Mouse (Mus musculus) lung, postnatal 0 days (tissue): Measurements from ENCODE around the gene Gstm6.

Source experiments
- CTCF ChIP-seq: IDR thresholded peaks from 2 replicates; pipeline ENCODE4 v1.5.1; 2016; ENCODE audit warnings: antibody characterized with exemption, mild to moderate bottlenecking
- EP300 ChIP-seq: IDR thresholded peaks from 2 replicates; pipeline ENCODE4 v1.6.1; 2016; ENCODE audit warnings: antibody characterized with exemption, mild to moderate bottlenecking, control low read depth

DNA sequence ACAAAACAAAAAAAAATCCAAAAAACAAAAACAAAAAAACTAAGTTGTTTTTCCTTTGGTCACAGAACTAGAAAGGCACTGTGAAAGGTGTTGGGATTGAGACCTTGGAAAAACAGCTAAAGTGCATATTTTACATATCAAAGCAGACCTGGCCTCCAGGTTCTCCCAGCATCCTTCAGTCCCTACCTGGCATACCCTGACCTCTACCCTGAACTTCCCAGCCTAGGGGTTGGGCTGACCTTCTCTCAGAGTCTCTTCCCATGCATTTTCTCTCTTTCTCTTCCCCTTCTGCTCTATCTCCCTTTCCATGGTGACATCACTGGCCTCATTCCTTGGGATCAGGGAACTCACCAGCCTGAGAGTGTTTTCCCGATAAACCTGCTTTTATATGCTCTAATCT is 22.0 kb upstream of the Gstm6 start:
- no peak for TF ChIP-seq CTCF
- no peak for TF ChIP-seq EP300
